Mouse (Mus musculus): ENCODE results near the gene D430019H16Rik. TPM values are rescaled to one million over a fixed set of nuclear protein-coding genes. Genes with fewer than 3 reads are reported as not detected.

Gene D430019H16Rik
- polyA plus RNA-seq, 1 experiment from 2014 or later: 12.3 TPM

DNA sequence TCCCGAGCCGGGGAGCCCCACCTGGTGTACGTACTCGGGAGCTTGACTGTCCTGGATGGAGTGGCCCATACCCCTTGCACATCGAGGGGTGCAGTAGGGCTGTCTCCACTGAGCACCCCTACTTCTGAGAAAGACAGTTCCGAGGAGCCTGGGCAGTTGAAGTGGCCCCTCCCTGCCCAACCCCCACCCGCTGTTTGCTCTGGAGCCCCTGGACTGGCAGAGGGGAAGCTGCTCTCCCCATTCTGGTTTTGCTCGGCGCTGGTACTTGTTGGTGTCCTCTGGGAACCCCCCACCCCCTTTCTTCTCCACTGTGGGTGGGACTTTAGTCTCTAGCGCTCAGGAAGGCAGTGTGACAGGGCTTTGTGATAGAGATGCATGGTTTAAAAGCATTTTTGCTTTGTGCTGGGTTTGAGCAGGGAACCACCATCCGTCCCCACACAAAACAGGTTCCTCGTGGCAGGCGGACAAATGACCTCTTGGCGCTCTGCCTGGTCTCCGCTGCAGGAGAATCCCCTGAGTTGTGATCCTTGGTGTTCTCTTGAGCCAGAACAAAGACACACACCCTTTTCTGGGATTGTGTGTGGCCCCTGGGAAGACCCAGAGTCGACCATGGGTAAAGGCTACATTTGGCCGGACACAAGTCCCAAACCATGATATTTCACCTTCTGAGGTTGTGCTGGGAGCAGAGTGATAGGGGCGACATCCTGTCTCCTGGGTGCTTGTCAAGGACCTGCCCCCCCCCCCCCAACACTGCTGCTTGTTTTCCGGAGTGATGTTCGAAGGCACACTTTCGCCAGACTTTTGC is 804 bp downstream of the D430019H16Rik start:
- H3K4me2 ChIP-seq: peak overlapping the region; percentile 56
- no peaks in the 10 kb centered on the region for H3K9me3 ChIP-seq
- H3K9ac ChIP-seq: peak overlapping the region; percentile 94
- ATAC-seq (ENCODE audit: low FRiP score): peak; percentile 64
- H3K27me3 ChIP-seq: no peaks in the 10 kb centered on the region
- WGBS: 4% methylated on average over 21 of the region's 21 CpGs
- peak overlapping the region; percentile 90 for H3K4me3 ChIP-seq
- H3K27ac ChIP-seq: peak overlapping the region; percentile 91
- 0 out of 2 replicates have a peak, but pooled peaks cover 5% of the 10 kb centered on the region for H3K36me3 ChIP-seq
- H3K4me1 ChIP-seq (replicated peaks): peaks cover 54% of the 10 kb centered on the region

DNA sequence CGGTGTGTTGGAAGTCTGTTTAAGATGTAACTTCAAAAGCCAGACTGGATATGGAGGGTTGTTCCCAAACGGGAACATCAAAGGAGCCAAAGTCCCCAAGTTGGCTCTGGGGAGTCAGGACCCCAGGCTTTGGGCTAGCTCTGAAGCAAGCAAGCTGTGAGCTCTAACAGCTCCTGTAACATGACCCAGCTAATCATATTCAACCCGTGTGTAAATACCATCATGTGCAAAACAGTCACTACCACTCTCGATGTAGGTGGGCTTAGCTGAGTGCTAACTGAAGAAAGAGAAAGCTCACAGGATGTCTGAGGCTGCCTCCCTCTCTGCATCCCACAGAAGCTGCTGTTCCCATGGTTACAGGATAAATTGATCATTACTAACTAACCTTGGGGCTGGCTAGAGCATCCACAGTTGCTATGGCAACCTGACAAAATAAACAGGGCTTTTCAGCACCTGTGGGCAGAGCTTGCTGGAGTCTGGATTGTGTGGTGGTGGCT is 1.5 kb downstream of the D430019H16Rik start:
- 5% methylated on average over 4 of the region's 4 CpGs for WGBS
- peak overlapping the region; percentile 56 for H3K4me2 ChIP-seq
- ATAC-seq (ENCODE audit: low FRiP score): peak; percentile 50

DNA sequence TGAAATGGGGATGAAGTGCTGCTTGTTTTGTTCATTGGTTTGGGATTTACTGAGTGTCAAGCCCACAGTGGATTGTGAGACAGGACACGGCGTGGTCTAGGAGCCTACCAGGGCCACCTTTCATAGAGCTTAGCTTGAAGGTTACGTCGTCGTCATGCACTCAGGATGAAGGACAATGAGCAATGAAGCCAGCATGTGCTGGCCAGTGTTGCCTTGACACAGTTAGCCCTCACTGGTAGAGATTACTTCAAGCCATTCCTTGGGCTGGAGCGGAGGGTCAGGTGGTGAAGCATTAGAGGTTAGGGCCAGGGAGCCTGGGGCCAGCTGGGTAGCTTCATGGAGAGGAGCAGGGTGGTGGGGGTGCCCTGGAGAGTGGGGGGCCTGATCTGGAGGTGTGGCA is 5.1 kb downstream of the D430019H16Rik start:
- no peak for ATAC-seq (ENCODE audit: low FRiP score)
- Histone ChIP-seq H3K27ac (no peak overlapping the region), H3K36me3 (peaks cover 12% of the 10 kb centered on the region; the same call in 1 of the 2 replicates), H3K4me1 (replicated peaks) (peaks cover 65% of the 10 kb centered on the region), H3K9ac (0 out of 2 replicates have a peak overlapping the region, but pooled peaks have one; percentile 43), H3K4me3 (no peak overlapping the region), H3K27me3 (no peaks in the 10 kb centered on the region), H3K9me3 (no peaks in the 10 kb centered on the region), H3K4me2 (0 out of 2 replicates have a peak overlapping the region, but pooled peaks have one; percentile 8)
- 94% methylated on average over 6 of the region's 6 CpGs for WGBS

More for the DNA sequence above, 1.5 kb downstream of the D430019H16Rik start:
- Histone ChIP-seq H3K36me3 (0 out of 2 replicates have a peak, but pooled peaks cover 5% of the 10 kb centered on the region), H3K4me3 (peak overlapping the region; percentile 90), H3K9ac (peak overlapping the region; percentile 94), H3K27me3 (no peaks in the 10 kb centered on the region), H3K9me3 (no peaks in the 10 kb centered on the region), H3K27ac (peak overlapping the region; percentile 91), H3K4me1 (replicated peaks) (peaks cover 60% of the 10 kb centered on the region)

DNA sequence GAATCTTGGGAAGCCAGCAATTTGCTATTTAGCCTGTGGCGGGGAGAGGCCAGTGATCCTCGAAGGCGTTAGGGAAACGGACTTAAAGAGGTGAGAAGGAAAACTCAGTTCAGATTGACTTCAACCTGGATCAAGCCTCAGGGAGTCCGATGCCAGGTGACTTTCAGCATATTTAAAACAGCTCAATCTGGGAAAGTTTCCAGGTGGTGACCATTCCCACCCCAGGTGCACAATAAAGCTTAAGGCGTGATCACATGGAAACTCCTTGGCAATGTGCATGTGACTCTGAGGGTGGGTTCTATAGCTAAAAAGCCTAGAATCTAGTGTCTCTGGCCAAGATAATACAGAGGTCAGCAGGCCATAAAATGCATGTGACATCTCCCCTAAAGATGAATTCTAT is 7.4 kb downstream of the D430019H16Rik start:
- H3K4me1 ChIP-seq (replicated peaks): peaks cover 57% of the 10 kb centered on the region
- no peak for ATAC-seq (ENCODE audit: low FRiP score)
- H3K9ac ChIP-seq: no peak overlapping the region
- no peaks in the 10 kb centered on the region for H3K27me3 ChIP-seq
- peak overlapping the region; percentile 1; the same call in 1 of the 2 replicates for H3K27ac ChIP-seq
- no peak overlapping the region for H3K4me3 ChIP-seq
- peaks cover 12% of the 10 kb centered on the region; the same call in 1 of the 2 replicates for H3K36me3 ChIP-seq
- H3K4me2 ChIP-seq: no peak overlapping the region
- H3K9me3 ChIP-seq: no peaks in the 10 kb centered on the region
- 76% methylated on average over 6 of the region's 6 CpGs for WGBS

DNA sequence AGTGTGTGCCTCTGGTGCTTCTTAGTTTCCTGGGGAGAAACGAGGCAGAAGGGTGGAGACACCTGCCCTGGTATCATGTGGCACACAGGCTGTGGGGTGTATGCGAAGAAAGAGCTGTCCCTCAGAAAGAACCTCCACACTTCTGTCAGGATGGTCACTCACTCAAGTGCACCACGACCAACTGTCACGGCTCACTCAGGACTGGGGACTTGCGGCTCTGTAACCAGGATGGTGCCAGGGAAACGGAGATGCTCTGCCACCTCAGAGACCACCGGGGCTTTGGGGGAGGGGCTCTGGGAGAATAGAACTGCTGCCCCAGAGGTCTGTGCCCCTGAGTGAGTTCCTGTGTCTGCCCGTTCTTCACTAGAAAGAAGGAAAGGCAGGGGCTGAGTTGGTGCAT is 15.4 kb downstream of the D430019H16Rik start:
- peaks cover 71% of the 10 kb centered on the region for H3K4me1 ChIP-seq (replicated peaks)
- peak overlapping the region; percentile 80 for H3K27ac ChIP-seq

DNA sequence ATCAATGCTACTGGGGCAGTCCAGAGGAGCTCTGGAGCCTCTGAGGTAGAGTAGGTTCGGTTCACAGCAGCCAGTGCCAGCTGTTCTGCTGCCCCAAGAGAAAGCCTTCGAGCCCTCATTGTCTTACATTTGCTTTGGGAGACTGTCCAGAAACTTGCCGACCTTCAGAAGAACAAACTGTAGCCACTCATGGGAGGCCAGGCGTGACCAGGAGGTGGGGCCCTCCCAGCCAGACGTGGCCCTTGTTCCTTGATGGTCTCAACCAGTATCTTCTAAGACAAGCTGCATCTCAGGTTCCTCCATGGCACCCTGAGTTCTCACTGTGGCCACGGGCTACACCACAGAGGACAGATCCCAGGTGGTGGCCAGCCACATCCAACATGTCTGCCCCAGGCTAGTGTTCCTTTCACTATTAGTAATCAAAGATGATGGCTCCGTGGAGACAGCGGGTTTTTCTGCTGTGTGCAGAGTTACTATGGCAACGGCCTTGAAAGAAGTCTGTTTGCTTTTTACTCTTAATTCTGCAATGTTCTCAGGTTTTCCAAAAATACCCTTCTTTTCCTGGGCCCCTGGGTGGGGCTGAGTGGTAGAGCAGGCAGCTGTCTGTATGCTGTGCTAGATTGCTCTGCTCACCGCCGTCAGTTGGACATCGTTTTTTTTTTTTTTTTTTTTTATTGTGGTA is 21.7 kb downstream of the D430019H16Rik start:
- peaks cover 72% of the 10 kb centered on the region for H3K4me1 ChIP-seq (replicated peaks)
- no peak overlapping the region for H3K9ac ChIP-seq
- H3K9me3 ChIP-seq: no peaks in the 10 kb centered on the region
- no peak overlapping the region for H3K4me3 ChIP-seq
- H3K27ac ChIP-seq: peak overlapping the region; percentile 82
- ATAC-seq (ENCODE audit: low FRiP score): peak; percentile 56
- no peak overlapping the region for H3K4me2 ChIP-seq
- H3K27me3 ChIP-seq: no peaks in the 10 kb centered on the region
- H3K36me3 ChIP-seq: peaks cover 25% of the 10 kb centered on the region
- 46% methylated on average over 12 of the region's 12 CpGs for WGBS

More for the DNA sequence above, 15.4 kb downstream of the D430019H16Rik start:
- ATAC-seq (ENCODE audit: low FRiP score): no peak
- Histone ChIP-seq H3K36me3 (peaks cover 20% of the 10 kb centered on the region; the same call in 1 of the 2 replicates), H3K4me2 (no peak overlapping the region), H3K27me3 (no peaks in the 10 kb centered on the region), H3K9ac (0 out of 2 replicates have a peak overlapping the region, but pooled peaks have one; percentile 47), H3K9me3 (no peaks in the 10 kb centered on the region), H3K4me3 (no peak overlapping the region)
- 64% methylated on average over 8 of the region's 8 CpGs for WGBS

DNA sequence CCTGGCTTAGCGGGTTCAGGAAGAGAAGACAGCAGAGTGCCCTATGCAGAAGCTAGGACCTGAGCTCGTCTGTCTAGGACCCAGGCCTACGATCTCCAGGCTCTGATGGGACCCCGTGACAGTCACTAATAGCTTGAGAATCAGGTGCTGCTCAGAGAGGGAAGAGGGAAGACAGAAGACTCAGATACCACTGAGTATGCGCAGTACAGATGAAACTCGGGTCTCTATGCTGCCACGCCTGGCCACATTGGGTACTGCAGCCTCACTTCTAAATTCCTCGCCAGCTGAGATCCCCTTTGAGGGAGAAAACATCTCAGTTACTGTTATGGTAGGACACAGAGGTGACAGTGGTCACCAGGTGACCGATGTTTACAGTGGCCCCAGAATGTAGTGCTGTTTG is 22.8 kb downstream of the D430019H16Rik start:
- Histone ChIP-seq H3K4me1 (replicated peaks) (peaks cover 65% of the 10 kb centered on the region), H3K9me3 (no peaks in the 10 kb centered on the region), H3K27ac (peak overlapping the region; percentile 82), H3K9ac (no peak overlapping the region), H3K4me3 (no peak overlapping the region), H3K27me3 (no peaks in the 10 kb centered on the region), H3K4me2 (no peak overlapping the region), H3K36me3 (peaks cover 25% of the 10 kb centered on the region)
- 49% methylated on average over 9 of the region's 9 CpGs for WGBS
- ATAC-seq (ENCODE audit: low FRiP score): 0 out of 2 replicates have a peak, but pooled peaks have one; percentile 18

DNA sequence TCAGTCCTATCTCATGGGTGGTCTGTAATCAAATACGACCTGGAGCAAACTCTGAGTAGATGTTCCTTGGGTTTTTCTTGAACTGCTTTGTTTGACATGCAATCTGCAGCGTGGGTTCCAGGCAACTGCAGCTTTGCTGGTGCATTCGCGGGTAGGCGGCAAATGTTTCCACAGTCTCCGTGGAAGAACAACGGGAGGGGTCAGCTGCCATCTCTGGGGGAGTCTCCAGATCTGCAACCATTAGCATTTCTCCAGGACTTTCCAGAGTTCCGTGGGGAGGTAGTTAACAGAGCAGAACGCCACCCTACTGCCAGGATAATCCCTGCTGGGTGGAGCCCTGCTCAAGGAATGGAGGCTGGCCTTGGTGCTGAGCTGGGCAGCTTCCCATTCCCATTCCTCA is 23.3 kb downstream of the D430019H16Rik start:
- H3K9ac ChIP-seq: no peak overlapping the region
- H3K27ac ChIP-seq: no peak overlapping the region; the same call in 1 of the 2 replicates
- H3K4me1 ChIP-seq (replicated peaks): peaks cover 60% of the 10 kb centered on the region
- H3K27me3 ChIP-seq: no peaks in the 10 kb centered on the region
- WGBS: 65% methylated on average over 9 of the region's 9 CpGs
- H3K4me3 ChIP-seq: no peak overlapping the region
- no peaks in the 10 kb centered on the region for H3K9me3 ChIP-seq
- H3K36me3 ChIP-seq: peaks cover 25% of the 10 kb centered on the region
- no peak for ATAC-seq (ENCODE audit: low FRiP score)
- H3K4me2 ChIP-seq: no peak overlapping the region

DNA sequence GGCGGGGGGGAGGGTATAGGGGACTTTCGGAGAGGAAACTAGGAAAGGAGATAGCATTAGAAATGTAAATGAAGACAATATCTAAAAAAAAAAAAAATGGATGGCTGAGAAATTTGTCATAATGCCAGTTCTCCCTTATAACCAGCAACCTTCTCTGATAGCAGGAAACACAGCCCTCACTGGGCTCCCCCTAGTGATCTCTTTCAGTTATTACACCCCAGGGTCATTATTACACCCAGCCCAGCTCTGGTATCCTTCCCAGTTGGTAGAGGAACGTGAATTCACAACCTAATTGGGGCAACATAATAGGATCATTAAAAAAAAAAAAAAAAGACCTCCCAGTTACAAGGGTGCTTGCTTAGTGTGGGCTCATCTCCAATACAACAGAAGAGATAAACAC is 29.8 kb downstream of the D430019H16Rik start:
- no peak for ATAC-seq (ENCODE audit: low FRiP score)
- Histone ChIP-seq H3K27me3 (no peaks in the 10 kb centered on the region), H3K4me3 (no peak overlapping the region), H3K4me2 (no peak overlapping the region), H3K27ac (no peak overlapping the region), H3K4me1 (replicated peaks) (peaks cover 13% of the 10 kb centered on the region), H3K9me3 (no peaks in the 10 kb centered on the region), H3K9ac (no peak overlapping the region), H3K36me3 (peaks cover 12% of the 10 kb centered on the region)
- 54% methylated on average over 3 of the region's 3 CpGs for whole genome bisulfite sequencing

DNA sequence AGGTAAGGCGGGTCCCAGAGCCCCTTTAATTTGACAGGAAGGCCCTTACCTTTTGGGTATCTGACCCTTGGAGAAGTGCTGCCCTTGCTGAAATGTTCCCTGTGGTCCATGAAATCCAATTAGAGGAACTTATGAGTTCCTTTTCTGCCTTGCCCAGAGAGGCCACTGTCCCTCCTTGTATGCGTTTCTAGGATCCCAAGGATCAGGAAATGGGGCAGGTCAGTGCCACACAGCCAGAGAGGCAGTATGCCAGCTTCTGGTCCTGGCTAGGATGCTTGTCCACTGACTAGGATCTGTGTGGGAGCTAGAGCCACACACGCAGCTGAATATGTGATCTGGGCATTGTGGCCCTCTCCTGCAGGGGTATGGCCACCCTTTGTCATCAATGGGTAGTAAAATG is 36.6 kb downstream of the D430019H16Rik start:
- Histone ChIP-seq H3K4me3 (no peak overlapping the region), H3K4me2 (no peak overlapping the region), H3K27ac (no peak overlapping the region), H3K36me3 (peaks cover 49% of the 10 kb centered on the region), H3K9me3 (no peaks in the 10 kb centered on the region), H3K27me3 (no peaks in the 10 kb centered on the region), H3K4me1 (replicated peaks) (no peaks in the 10 kb centered on the region), H3K9ac (no peak overlapping the region)
- 88% methylated on average over 3 of the region's 3 CpGs for WGBS
- ATAC-seq (ENCODE audit: low FRiP score): no peak

DNA sequence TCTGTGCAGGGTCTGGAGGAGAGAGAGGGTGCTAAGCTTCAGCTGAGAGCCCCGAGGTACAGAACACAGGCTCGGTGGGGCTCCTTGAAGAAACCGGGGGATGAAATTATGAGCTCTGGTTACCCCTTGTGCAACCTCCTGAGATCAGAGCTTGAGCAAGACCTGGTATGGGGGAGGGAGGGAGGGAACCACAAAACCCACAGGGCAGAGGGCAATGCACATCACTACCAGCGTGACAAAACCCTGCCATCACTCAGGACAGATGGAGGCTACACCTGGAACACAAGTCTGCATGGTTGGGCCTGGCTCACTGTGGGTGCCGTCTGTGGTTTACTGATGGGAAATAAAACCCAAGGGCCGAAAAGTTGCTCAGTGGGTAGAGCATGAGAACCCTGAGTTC is 37.1 kb downstream of the D430019H16Rik start:
- no peaks in the 10 kb centered on the region for H3K27me3 ChIP-seq
- no peak overlapping the region for H3K4me3 ChIP-seq
- 92% methylated on average over 6 of the region's 6 CpGs for WGBS
- no peak overlapping the region for H3K9ac ChIP-seq
- no peaks in the 10 kb centered on the region for H3K4me1 ChIP-seq (replicated peaks)
- peaks cover 49% of the 10 kb centered on the region for H3K36me3 ChIP-seq
- no peak overlapping the region for H3K27ac ChIP-seq
- ATAC-seq (ENCODE audit: low FRiP score): no peak
- H3K9me3 ChIP-seq: no peaks in the 10 kb centered on the region
- no peak overlapping the region for H3K4me2 ChIP-seq

DNA sequence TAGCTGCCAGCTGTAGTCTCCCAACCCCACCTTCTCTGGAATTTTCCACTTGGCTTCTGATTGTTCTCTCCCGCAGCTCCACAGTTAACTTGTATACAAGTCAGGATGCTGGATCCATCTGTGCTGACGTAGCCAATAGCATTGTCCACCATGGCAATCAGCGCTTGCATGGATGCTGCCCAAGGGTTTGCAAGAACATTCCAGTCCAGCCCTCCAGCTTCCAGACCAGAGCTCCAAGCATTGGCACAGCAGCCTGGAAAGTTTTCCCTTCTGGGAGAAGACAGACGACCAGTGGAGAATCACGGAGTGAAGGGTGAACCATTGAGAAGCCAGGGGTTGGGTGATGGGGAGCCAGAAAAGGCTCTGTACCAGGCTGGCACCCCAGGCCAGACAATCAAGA is 41.1 kb downstream of the D430019H16Rik start:
- ATAC-seq (ENCODE audit: low FRiP score): no peak
- Histone ChIP-seq H3K4me1 (replicated peaks) (peaks cover 7% of the 10 kb centered on the region; the same call in 1 of the 2 replicates), H3K4me3 (no peak overlapping the region), H3K27ac (no peak overlapping the region), H3K36me3 (peaks cover 25% of the 10 kb centered on the region), H3K9ac (no peak overlapping the region), H3K4me2 (no peak overlapping the region), H3K9me3 (no peaks in the 10 kb centered on the region), H3K27me3 (no peaks in the 10 kb centered on the region)
- WGBS: 88% methylated on average over 5 of the region's 5 CpGs

Data from hindbrain, embryonic 13.5 days (tissue).